In the genomic region with DNA sequence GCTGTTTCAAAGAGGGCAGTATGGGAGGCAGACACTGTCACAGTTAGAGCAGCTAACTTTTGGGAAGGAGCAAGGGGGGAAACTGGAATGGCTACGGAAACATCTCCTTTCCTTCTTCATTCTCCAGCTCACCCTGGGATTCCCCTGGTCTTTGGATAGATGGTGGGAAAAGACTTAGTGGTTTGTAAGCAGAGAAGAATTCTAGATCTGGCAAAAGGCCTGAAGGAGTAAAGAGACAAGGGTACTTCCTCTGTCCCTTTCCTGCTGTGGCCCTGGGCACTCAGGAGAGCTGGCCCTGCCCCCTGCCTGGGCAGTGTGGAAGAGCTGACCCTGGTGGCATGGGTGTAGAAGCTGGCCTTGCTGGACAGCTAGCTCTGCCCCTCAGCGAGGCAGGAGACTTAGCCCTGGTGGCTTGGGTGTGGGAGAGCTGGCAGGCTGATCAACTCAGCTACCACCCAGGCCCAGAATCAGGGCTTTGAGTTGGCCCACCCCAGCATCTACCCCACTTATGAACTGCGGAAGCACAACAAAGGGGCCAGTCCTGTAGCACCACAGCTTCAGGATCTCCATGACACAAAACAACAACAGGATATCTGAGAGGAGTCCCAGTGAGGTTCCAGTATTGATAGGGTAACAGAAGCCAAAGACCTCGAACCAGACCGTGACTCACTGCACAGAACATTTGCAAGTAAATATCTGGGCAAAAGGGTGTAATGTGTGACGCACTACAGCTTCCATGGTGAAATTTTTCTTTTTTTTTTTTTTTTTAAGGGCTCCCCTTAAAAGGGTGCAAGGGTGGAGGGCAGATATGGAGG, we compare ENCODE assay signal across 11 mouse cellular contexts. TPM values are rescaled to one million over a fixed set of nuclear protein-coding genes. Genes with fewer than 3 reads are reported as not detected.
DNase-seq lines count a peak whose midpoint lies in the region; ATAC-seq lines count a peak whose summit lies in the region.
"Had no signal": no experiment of that assay in that cellular context is flagged by ENCODE, and none has a peak within 500 bp of the region (broad histone marks: within the 10 kb centered on the region; RNA-seq: fewer than 3 reads in every experiment).

No protein-coding gene starts in this region.

- 0 out of 2 replicates have a peak, but pooled peaks have one; percentile 36 for ATAC-seq in kidney, embryonic 16.5 days (ENCODE audit: low FRiP score, low TSS enrichment)
- no peak for ATAC-seq in embryonic facial prominence, embryonic 14.5 days (ENCODE audit: low read depth)

- 67% methylated on average over 6 of the region's 6 CpGs for WGBS in kidney, embryonic 16.5 days
- 80% methylated on average over 6 of the region's 6 CpGs for WGBS in embryonic facial prominence, embryonic 14.5 days

- H3K4me3 ChIP-seq in kidney, embryonic 16.5 days (ENCODE audit: low read length), result no peak overlapping the region
- H3K4me3 ChIP-seq in embryonic facial prominence, embryonic 14.5 days (ENCODE audit: low read depth, low read length), result no peak overlapping the region

- H3K9ac ChIP-seq in kidney, embryonic 16.5 days (replicated peaks; ENCODE audit: low read length), result no peak overlapping the region
- no peak overlapping the region; the same call in 1 of the 2 replicates for H3K9ac ChIP-seq in embryonic facial prominence, embryonic 14.5 days (ENCODE audit: low read depth, low read length)

- H3K9me3 ChIP-seq in kidney, embryonic 16.5 days (ENCODE audit: low read length), result no peaks in the 10 kb centered on the region
- H3K9me3 ChIP-seq in embryonic facial prominence, embryonic 14.5 days (ENCODE audit: control insufficient read depth, low read length), result no peaks in the 10 kb centered on the region

- H3K4me2 ChIP-seq in kidney, embryonic 16.5 days (replicated peaks; ENCODE audit: low read depth, low read length), result no peak overlapping the region
- no peak overlapping the region for H3K4me2 ChIP-seq in embryonic facial prominence, embryonic 14.5 days (ENCODE audit: low read depth, low read length)

- DNase-seq in adrenal gland, postnatal 36 days, result peak; percentile 25 to 32
- DNase-seq in adrenal gland, adult 8-10 months, result no peak
- no peak for DNase-seq in kidney, postnatal 14 days
- DNase-seq in embryonic facial prominence, embryonic 14.5 days (ENCODE audit: low spot score), result no peak
- peak; percentile 20 for DNase-seq in lung, postnatal 36 days
- no peak for DNase-seq in urinary bladder, postnatal 4 days (ENCODE audit: low spot score in 2 of 2)
- no peak for DNase-seq in left cerebral cortex, postnatal 36 days (ENCODE audit: low spot score in 2 of 2)
- DNase-seq: gastrocnemius, postnatal 36 days; kidney, postnatal 4 days; retina, postnatal 1 day had no signal

- no peaks in the 10 kb centered on the region for H3K27me3 ChIP-seq in kidney, embryonic 16.5 days (ENCODE audit: insufficient read depth, low read length)
- no peaks in the 10 kb centered on the region for H3K27me3 ChIP-seq in embryonic facial prominence, embryonic 14.5 days (replicated peaks; ENCODE audit: control insufficient read depth, insufficient read depth, low read length)

- H3K4me1 ChIP-seq in kidney, embryonic 16.5 days (ENCODE audit: insufficient read depth, low read length), result peaks cover 32% of the 10 kb centered on the region
- H3K4me1 ChIP-seq in embryonic facial prominence, embryonic 14.5 days (ENCODE audit: control insufficient read depth, insufficient read depth, low read length), result peaks cover 10% of the 10 kb centered on the region; the same call in 1 of the 2 replicates

- intact Hi-C loops in left cerebral cortex, postnatal 36 days (cut with DNase I), result no loop called here

- H3K27ac ChIP-seq in kidney, embryonic 16.5 days (ENCODE audit: low read length), result peak overlapping the region; percentile 70; the same call in 1 of the 2 replicates
- H3K27ac ChIP-seq in embryonic facial prominence, embryonic 14.5 days (replicated peaks; ENCODE audit: low read depth, low read length), result peak overlapping the region; percentile 24; the same call in 1 of the 2 replicates

- peaks cover 3% of the 10 kb centered on the region; the same call in 1 of the 2 replicates for H3K36me3 ChIP-seq in kidney, embryonic 16.5 days (ENCODE audit: insufficient read depth, low read length)
- peaks cover 21% of the 10 kb centered on the region for H3K36me3 ChIP-seq in embryonic facial prominence, embryonic 14.5 days (ENCODE audit: control insufficient read depth, insufficient read depth, low read length)

RNA-seq across cellular contexts. Expression of a gene that starts 58.6 kb away (rescaled TPM):
- 10 to 100 TPM; 17.9 to 22.3 TPM for total RNA-seq in adrenal gland, postnatal 36 days (2021)
- 10 to 100 TPM; 14.7 to 23.3 (median 19.8) TPM for total RNA-seq in adrenal gland, adult 8-10 months (2022)
- polyA plus RNA-seq in kidney, embryonic 16.5 days (2015; fragmentation: Nextera tagmentation; extraction: Ambion mirVana), result 16.4 and 18.6 TPM in 2 replicates
- 12.8 and 14.1 TPM in 2 replicates for polyA plus RNA-seq in embryonic facial prominence, embryonic 14.5 days (2014; fragmentation: Nextera tagmentation; extraction: Ambion mirVana)
- total RNA-seq in left cerebral cortex, postnatal 36 days (2021), result 1 to 10 TPM; 3.5 to 6.1 TPM

Comparison
In these comparisons a context has a peak if more than half of its experiments do, and no peak if none do; other contexts are left out.
1. DNase-seq: peak in adrenal gland, postnatal 36 days (2 of 2) and lung, postnatal 36 days (single experiment); none in adrenal gland, adult 8-10 months (single experiment), kidney, postnatal 14 days (single experiment), embryonic facial prominence, embryonic 14.5 days (single experiment), urinary bladder, postnatal 4 days (0 of 2) and left cerebral cortex, postnatal 36 days (0 of 2).